Mouse (Mus musculus) brain, embryonic 14.5 days (tissue): ENCODE measurements around the gene Gm11733.

Experiments
- CTCF ChIP-seq: fragments of 200-500 bp; IDR thresholded peaks from 2 replicates; pipeline ENCODE4 v1.5.1; 2012; ENCODE audit warnings: inconsistent platforms, mild to moderate bottlenecking, moderate library complexity, borderline replicate concordance; ENCODE audit not compliant: insufficient read depth, insufficient read length; ENCODE audit errors: extremely low read depth
- POLR2A ChIP-seq: fragments of 200-500 bp; IDR thresholded peaks from 2 replicates; pipeline ENCODE4 v1.6.1; 2012; ENCODE audit warnings: mild to moderate bottlenecking, inconsistent platforms, borderline replicate concordance; ENCODE audit not compliant: poor library complexity, insufficient read depth, insufficient read length, severe bottlenecking; ENCODE audit errors: extremely low read depth

- TF ChIP-seq POLR2A (no peak), CTCF (no peak)
Observed at GRCm38 (mm10) chr11:117516422-117516796, 32.2 kb downstream of the Gm11733 start.
